Mouse (Mus musculus) gastrocnemius, postnatal 4 days (tissue): ENCODE measurements around the gene Ppil6. TPM values are rescaled to one million over a fixed set of nuclear protein-coding genes. Genes with fewer than 3 reads are reported as not detected.
A peak's percentile ranks its signal among the peaks of the same experiment; 100 is the strongest.

Source experiments
- DNase-seq, 2 experiments: peaks; one replicate each; pipeline ENCODE4 v3.0.0; 2021 to 2022; ENCODE audit warnings: low spot score in 2 of 2, mixed read lengths in 2 of 2
- total RNA-seq, 2 experiments: library from RNA; stranded (reverse); gene quantifications; 2 replicates each; pipeline ENCODE4 v1.2.3; 2021

Ppil6 gene
- total RNA-seq, 2 experiments from 2014 or later: not detected

- no peak for DNase-seq
These were observed 33.1 kb downstream of the Ppil6 start for GRCm38 (mm10) chr10:41523386-41523785.

GRCm38 (mm10) chr10:41525696-41526095 is 35.5 kb downstream of the Ppil6 start:
- DNase-seq: no peak

GRCm38 (mm10) chr10:41529972-41530371 is 39.7 kb downstream of the Ppil6 start:
- no peak for DNase-seq

- DNase-seq: no peak
These were observed 45.8 kb downstream of the Ppil6 start for GRCm38 (mm10) chr10:41535991-41536390.

GRCm38 (mm10) chr10:41536714-41537113 is 46.5 kb downstream of the Ppil6 start:
- no peak for DNase-seq

- DNase-seq: no peak
These were observed 47.2 kb downstream of the Ppil6 start for GRCm38 (mm10) chr10:41537226-41537982.

GRCm38 (mm10) chr10:41537983-41538330 is 47.7 kb downstream of the Ppil6 start:
- no peak for DNase-seq

- DNase-seq: no peak
These were observed 48.7 kb downstream of the Ppil6 start for GRCm38 (mm10) chr10:41538986-41539385.

- DNase-seq: no peak
These were observed 51.8 kb downstream of the Ppil6 start for GRCm38 (mm10) chr10:41542057-41542456.

- DNase-seq: no peak
These were observed 53.2 kb downstream of the Ppil6 start for GRCm38 (mm10) chr10:41543439-41543838.

- DNase-seq: no peak
These were observed 53.6 kb downstream of the Ppil6 start for GRCm38 (mm10) chr10:41543844-41544243.

- no peak for DNase-seq
These were observed 54.4 kb downstream of the Ppil6 start for GRCm38 (mm10) chr10:41544481-41545190.

- DNase-seq: no peak
These were observed 55.1 kb downstream of the Ppil6 start for GRCm38 (mm10) chr10:41545224-41545755.

GRCm38 (mm10) chr10:41546396-41547165 is 56.3 kb downstream of the Ppil6 start:
- DNase-seq: peak in 1 of 2 experiments; percentile 25

GRCm38 (mm10) chr10:41550711-41551110 is 60.5 kb downstream of the Ppil6 start:
- no peak for DNase-seq

GRCm38 (mm10) chr10:41552319-41552718 is 62.1 kb downstream of the Ppil6 start:
- DNase-seq: no peak

- DNase-seq: peak in 1 of 2 experiments; percentile 45
These were observed 62.8 kb downstream of the Ppil6 start for GRCm38 (mm10) chr10:41552847-41553589.

GRCm38 (mm10) chr10:41553711-41554110 is 63.5 kb downstream of the Ppil6 start:
- no peak for DNase-seq

- DNase-seq: no peak
These were observed 64.8 kb downstream of the Ppil6 start for GRCm38 (mm10) chr10:41555081-41555480.

- DNase-seq: no peak
These were observed 68.2 kb downstream of the Ppil6 start for GRCm38 (mm10) chr10:41558401-41558800.
